Mouse (Mus musculus): Measurements from ENCODE around the gene Fbxl5. TPM values are rescaled to one million over a fixed set of nuclear protein-coding genes. Genes with fewer than 3 reads are reported as not detected.
A peak's percentile ranks its signal among the peaks of the same experiment; 100 is the strongest.

The Fbxl5 gene
- polyA plus RNA-seq, 1 experiment: 41.8 TPM

- TF ChIP-seq POLR2A (IDR thresholded peaks at IDR 0.05; ENCODE audit: low read depth, low read length): no peak
- Histone ChIP-seq H3K4me3 (ENCODE audit: insufficient read depth, low read length) (no peak overlapping the region), H3K4me1 (ENCODE audit: control insufficient read depth, insufficient read depth, low read length) (peaks cover 4% of the 10 kb centered on the region; the same call in 1 of the 2 replicates), H3K27ac (ENCODE audit: insufficient read depth, low read length) (peak overlapping the region; percentile 57)
Measured at GRCm38 (mm10) chr5:43799530-43799929, 21.9 kb downstream of the Fbxl5 start.

GRCm38 (mm10) chr5:43792354-43792753 is 29.1 kb downstream of the Fbxl5 start:
- peaks cover 2% of the 10 kb centered on the region for H3K4me1 ChIP-seq (ENCODE audit: control insufficient read depth, insufficient read depth, low read length)
- no peak overlapping the region for H3K27ac ChIP-seq (ENCODE audit: insufficient read depth, low read length)
- no peak for TF ChIP-seq POLR2A (IDR thresholded peaks at IDR 0.05; ENCODE audit: low read depth, low read length)
- H3K4me3 ChIP-seq (ENCODE audit: insufficient read depth, low read length): no peak overlapping the region

- Histone ChIP-seq H3K27ac (ENCODE audit: insufficient read depth, low read length) (peak overlapping the region; percentile 31; the same call in 1 of the 2 replicates), H3K4me1 (ENCODE audit: control insufficient read depth, insufficient read depth, low read length) (peaks cover 4% of the 10 kb centered on the region), H3K4me3 (ENCODE audit: insufficient read depth, low read length) (no peak overlapping the region)
- TF ChIP-seq CTCF (IDR thresholded peaks at IDR 0.05; ENCODE audit: borderline replicate concordance, insufficient read depth, low read length): no peak
- no peak for TF ChIP-seq POLR2A (IDR thresholded peaks at IDR 0.05; ENCODE audit: low read depth, low read length)
Measured at GRCm38 (mm10) chr5:43787976-43788752, 33.3 kb downstream of the Fbxl5 start.

- H3K4me1 ChIP-seq (ENCODE audit: control insufficient read depth, insufficient read depth, low read length): peaks cover 4% of the 10 kb centered on the region
- no peak for TF ChIP-seq CTCF (IDR thresholded peaks at IDR 0.05; ENCODE audit: borderline replicate concordance, insufficient read depth, low read length)
- no peak for TF ChIP-seq POLR2A (IDR thresholded peaks at IDR 0.05; ENCODE audit: low read depth, low read length)
- no peak overlapping the region for H3K27ac ChIP-seq (ENCODE audit: insufficient read depth, low read length)
- H3K4me3 ChIP-seq (ENCODE audit: insufficient read depth, low read length): no peak overlapping the region
Measured at GRCm38 (mm10) chr5:43786607-43787006, 34.8 kb downstream of the Fbxl5 start.

GRCm38 (mm10) chr5:43783996-43784395 is 37.4 kb downstream of the Fbxl5 start:
- peak overlapping the region; percentile 72 for H3K27ac ChIP-seq (ENCODE audit: insufficient read depth, low read length)
- no peak for TF ChIP-seq POLR2A (IDR thresholded peaks at IDR 0.05; ENCODE audit: low read depth, low read length)
- no peak for TF ChIP-seq CTCF (IDR thresholded peaks at IDR 0.05; ENCODE audit: borderline replicate concordance, insufficient read depth, low read length)
- peaks cover 4% of the 10 kb centered on the region for H3K4me1 ChIP-seq (ENCODE audit: control insufficient read depth, insufficient read depth, low read length)
- no peak overlapping the region for H3K4me3 ChIP-seq (ENCODE audit: insufficient read depth, low read length)

- Histone ChIP-seq H3K4me3 (ENCODE audit: insufficient read depth, low read length) (peak overlapping the region; percentile 94), H3K27ac (ENCODE audit: insufficient read depth, low read length) (peak overlapping the region; percentile 60), H3K4me1 (ENCODE audit: control insufficient read depth, insufficient read depth, low read length) (peaks cover 2% of the 10 kb centered on the region; the same call in 1 of the 2 replicates)
- TF ChIP-seq POLR2A (IDR thresholded peaks at IDR 0.05; ENCODE audit: low read depth, low read length) (peak; percentile 82), CTCF (IDR thresholded peaks at IDR 0.05; ENCODE audit: borderline replicate concordance, insufficient read depth, low read length) (no peak)
Measured at GRCm38 (mm10) chr5:43781977-43782930, 39.2 kb downstream of the Fbxl5 start.

GRCm38 (mm10) chr5:43781423-43781976 is 39.9 kb downstream of the Fbxl5 start:
- H3K27ac ChIP-seq (ENCODE audit: insufficient read depth, low read length): peak overlapping the region; percentile 60
- H3K4me3 ChIP-seq (ENCODE audit: insufficient read depth, low read length): peak overlapping the region; percentile 94
- no peak for TF ChIP-seq POLR2A (IDR thresholded peaks at IDR 0.05; ENCODE audit: low read depth, low read length)
- no peak for TF ChIP-seq CTCF (IDR thresholded peaks at IDR 0.05; ENCODE audit: borderline replicate concordance, insufficient read depth, low read length)
- peaks cover 2% of the 10 kb centered on the region; the same call in 1 of the 2 replicates for H3K4me1 ChIP-seq (ENCODE audit: control insufficient read depth, insufficient read depth, low read length)

- no peak overlapping the region for H3K4me3 ChIP-seq (ENCODE audit: insufficient read depth, low read length)
- no peaks in the 10 kb centered on the region for H3K4me1 ChIP-seq (ENCODE audit: control insufficient read depth, insufficient read depth, low read length)
- no peak overlapping the region for H3K27ac ChIP-seq (ENCODE audit: insufficient read depth, low read length)
- TF ChIP-seq CTCF (IDR thresholded peaks at IDR 0.05; ENCODE audit: borderline replicate concordance, insufficient read depth, low read length) (no peak), POLR2A (IDR thresholded peaks at IDR 0.05; ENCODE audit: low read depth, low read length) (no peak)
Measured at GRCm38 (mm10) chr5:43778583-43778982, 42.9 kb downstream of the Fbxl5 start.

- Histone ChIP-seq H3K27ac (ENCODE audit: insufficient read depth, low read length) (no peak overlapping the region), H3K4me1 (ENCODE audit: control insufficient read depth, insufficient read depth, low read length) (no peaks in the 10 kb centered on the region), H3K4me3 (ENCODE audit: insufficient read depth, low read length) (no peak overlapping the region)
- TF ChIP-seq CTCF (IDR thresholded peaks at IDR 0.05; ENCODE audit: borderline replicate concordance, insufficient read depth, low read length): no peak
Measured at GRCm38 (mm10) chr5:43776993-43777392, 44.4 kb downstream of the Fbxl5 start.

Measured in embryonic fibroblast, embryonic 13.5 days (primary cell).